Mouse (Mus musculus): ENCODE data around the gene Apon.
"Not testable (repeated sequence)": the region's sequence is repeated elsewhere in the genome, so short reads cannot be mapped to it uniquely, and the experiment has no call there.

Gene Apon

DNA sequence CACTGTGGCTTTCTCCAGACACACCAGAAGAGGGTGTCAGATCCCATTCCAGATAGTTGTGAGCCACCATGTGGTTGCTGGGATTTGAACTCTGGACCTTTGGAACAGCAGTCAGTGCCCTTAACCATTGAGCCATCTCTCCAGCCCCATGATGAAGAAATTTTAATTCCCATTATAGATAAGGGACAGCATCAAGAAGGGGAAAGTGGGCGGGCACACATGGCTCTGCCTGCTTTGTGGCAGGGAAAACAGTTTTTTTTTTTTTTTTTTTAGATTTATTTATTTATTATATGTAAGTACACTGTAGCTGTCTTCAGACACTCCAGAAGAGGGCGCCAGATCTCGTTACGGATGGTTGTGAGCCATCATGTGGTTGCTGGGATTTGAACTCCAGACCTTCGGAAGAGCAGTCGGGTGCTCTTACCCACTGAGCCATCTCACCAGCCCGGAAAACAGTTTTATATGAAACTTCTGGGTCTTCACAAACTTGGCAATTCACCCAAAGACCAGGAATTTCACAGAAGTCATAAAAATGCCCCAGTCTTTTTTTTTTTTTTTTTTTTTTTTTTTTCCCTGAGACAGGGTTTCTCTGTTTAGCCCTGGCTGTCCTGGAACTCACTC, 19.0 kb downstream of the Apon start:
- DNase-seq (ENCODE audit: low spot score in 2 of 2): not testable (repeated sequence)

GRCm38 (mm10) chr10:128275374-128275773, 21.5 kb downstream of the Apon start:
- not testable (repeated sequence) for DNase-seq (ENCODE audit: low spot score in 2 of 2)

GRCm38 (mm10) chr10:128278158-128278557, 24.3 kb downstream of the Apon start:
- no peak for DNase-seq (ENCODE audit: low spot score in 2 of 2)

DNA sequence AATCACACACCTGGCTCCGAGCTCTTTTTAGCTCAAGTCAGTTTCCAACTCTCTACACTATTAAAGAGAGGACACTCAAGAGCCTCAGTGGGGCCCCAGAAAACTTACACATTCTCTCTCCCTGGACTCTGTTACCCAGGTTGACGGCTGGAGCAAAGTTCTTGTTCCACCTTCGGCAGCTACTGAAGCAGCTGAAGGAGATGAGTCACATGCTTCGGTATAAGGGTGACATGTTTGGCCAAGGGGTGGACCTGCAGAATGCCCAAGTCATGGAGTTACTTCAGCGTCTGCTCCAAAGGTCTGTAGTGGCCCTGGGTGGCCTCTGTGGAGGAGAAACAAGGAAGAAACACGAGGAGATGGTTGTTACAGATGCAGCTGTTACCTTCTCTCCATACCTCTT, 27.0 kb downstream of the Apon start:
- no peak for DNase-seq (ENCODE audit: low spot score in 2 of 2)

DNA sequence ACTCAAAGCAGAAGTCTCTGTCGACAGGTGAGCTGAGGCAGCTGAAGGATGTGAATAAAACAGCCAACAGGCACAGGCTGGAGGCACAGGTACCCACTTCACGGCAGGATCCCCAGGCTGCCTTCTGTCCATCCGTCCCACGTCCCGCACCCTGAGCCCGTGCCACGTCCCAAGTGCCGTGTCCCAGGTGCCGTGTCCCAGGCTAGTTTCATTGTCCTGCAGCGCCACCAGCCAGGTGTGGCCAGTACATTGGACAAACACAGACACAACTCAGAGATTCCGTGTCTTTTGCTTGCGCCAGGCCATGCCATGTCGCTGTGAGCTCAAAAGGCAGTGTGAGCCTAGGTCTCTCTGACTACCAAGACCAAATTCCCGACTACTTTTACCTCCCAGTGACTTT, 27.8 kb downstream of the Apon start:
- DNase-seq (ENCODE audit: low spot score in 2 of 2): no peak

- no peak for DNase-seq (ENCODE audit: low spot score in 2 of 2)
Measured at GRCm38 (mm10) chr10:128282886-128283450, 29.1 kb downstream of the Apon start.

- peak; percentile 49 to 55 for DNase-seq (ENCODE audit: low spot score in 2 of 2)
Measured at GRCm38 (mm10) chr10:128283604-128284579, 30.0 kb downstream of the Apon start.

DNA sequence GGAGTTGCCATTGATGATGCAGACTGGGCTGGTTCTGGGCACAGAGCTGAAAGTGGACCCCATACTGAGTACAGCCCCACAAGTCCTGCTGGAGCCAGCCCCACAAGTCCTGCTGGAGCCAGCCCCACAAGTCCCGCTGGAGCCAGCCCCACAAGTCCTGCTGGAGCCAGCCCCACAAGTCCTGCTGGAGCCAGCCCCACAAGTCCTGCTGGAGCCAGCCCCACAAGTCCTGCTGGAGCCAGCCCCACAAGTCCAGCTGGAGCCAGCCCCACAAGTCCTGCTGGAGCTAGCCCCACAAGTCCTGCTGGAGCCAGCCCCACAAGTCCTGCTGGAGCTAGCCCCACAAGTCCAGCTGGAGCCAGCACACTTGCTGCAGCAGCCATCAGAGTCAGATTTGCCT, 36.7 kb downstream of the Apon start:
- not testable (repeated sequence) for DNase-seq (ENCODE audit: low spot score in 2 of 2)

- no peak for DNase-seq (ENCODE audit: low spot score in 2 of 2)
Measured at GRCm38 (mm10) chr10:128296370-128297090, 42.6 kb downstream of the Apon start.

- no peak for DNase-seq (ENCODE audit: low spot score in 2 of 2)
Measured at GRCm38 (mm10) chr10:128297221-128297620, 43.3 kb downstream of the Apon start.

DNA sequence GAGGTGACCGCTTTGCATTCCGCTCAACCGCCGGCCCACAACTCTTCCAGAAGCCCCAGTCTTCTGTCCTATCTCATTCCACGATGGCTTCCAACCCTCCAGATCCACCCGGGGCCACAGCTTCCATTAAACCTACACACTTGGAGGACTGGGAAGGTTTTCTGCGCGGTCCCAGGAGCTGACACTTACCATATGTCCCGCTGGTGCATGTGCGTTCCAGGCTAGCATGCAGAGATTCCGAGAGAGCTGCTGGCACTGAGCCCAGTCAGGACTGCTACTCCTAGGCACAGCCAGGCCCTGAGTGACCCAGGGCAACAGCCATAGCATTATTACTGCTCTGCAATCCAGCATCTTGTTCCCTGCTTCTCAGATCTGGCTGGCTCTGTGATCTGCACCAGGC, 43.7 kb downstream of the Apon start:
- no peak for DNase-seq (ENCODE audit: low spot score in 2 of 2)

DNA sequence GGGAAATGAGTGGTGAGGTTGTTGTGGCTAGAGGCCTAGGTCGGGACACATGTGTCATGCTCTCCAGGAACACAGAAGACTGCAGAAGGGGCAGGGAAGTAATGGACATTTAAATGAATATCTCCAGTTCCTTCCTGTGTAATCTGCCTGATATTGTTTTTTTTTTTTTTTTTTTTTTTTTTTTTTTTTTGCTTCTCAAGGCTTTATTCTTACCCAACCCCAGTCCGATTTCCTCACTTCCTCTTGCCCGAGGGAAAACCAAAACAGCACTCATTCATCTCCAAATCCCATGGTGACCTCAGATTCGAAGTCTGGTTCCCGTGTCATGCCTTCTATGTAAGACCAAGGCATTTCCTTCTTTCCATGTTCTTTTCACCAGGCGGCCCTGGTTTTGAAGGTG, 44.3 kb downstream of the Apon start:
- no peak for DNase-seq (ENCODE audit: low spot score in 2 of 2)

DNA sequence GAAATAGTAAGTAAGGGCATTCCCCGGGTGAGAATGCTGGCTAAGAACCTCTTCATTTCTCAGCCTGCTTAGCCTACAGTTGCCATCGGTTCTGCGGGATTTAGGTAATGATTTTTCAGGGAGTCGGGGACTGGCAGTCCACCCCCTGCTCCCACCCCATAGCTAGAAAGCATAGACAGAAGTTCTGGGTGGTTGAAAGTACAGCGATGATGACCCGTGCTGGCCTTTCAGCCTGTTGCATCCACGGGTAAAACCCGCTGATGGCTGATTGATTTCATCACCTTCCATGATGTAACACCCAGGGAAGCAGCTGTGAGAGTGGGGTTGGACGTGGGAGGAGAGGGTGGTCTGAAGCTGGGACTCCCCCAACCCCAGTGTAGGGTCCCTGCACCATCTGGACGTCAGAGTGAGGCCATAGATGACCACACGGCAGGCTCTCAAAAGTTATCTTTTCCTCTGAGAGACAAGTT, 44.8 kb downstream of the Apon start, which contains the start of gene Il23a:
TSS of gene Il23a (minus strand) at position 51 of the 470 bp plus-strand sequence.
- no peak for DNase-seq (ENCODE audit: low spot score in 2 of 2)

GRCm38 (mm10) chr10:128302357-128302756, 48.5 kb downstream of the Apon start:
- DNase-seq (ENCODE audit: low spot score in 2 of 2): no peak

- DNase-seq (ENCODE audit: low spot score in 2 of 2): no peak
Measured at GRCm38 (mm10) chr10:128302785-128303125, 48.9 kb downstream of the Apon start.

DNA sequence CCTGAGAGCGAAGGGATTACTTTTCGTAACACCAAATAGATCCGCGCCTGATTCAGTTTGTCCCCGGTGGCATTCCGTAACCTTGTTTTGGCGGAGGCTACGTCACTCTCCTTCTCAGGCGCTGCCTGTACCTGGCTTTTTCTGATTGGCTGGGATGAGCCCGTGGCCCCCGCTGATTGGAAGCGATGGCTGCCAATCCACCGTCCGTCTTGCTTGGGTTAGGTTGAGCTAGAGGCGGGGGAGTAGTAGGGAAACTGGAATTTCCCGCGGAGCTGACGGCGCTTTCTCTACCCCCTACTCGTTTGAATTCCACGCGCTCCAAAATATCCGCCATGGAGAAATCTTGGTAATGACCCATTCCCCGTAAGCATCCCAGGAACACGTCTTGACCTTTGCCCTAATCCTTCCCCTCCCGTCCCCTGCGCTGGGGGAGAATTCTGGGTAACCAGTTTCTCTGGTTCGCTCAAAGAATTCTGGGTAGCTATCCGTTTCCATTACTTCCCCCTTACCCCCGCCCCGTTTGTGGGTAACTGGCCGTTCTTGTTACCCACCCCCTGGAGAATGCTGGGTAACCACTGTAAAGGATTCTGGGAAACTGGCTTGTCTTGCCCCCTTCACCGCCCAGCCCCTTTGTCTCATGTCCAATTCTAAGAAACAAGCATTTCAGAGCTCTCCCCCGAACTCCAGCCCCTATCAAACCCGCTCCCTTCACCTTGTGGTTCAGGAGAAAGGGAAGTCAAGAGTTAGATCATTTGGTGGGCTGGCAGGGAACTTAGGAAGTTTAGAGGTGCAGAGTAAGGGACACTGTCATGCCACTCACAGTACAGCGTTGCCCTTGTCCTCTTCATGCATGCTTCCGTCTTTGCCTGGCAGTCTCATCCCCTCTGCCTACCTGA, 49.5 kb downstream of the Apon start, which contains the start of gene Pan2:
TSS of gene Pan2 (plus strand) at position 210 of the 896 bp plus-strand sequence.
- peak; percentile 100 for DNase-seq (ENCODE audit: low spot score in 2 of 2)

Data from frontal cortex, postnatal 25 days (tissue).